Mouse (Mus musculus) midbrain, embryonic 14.5 days (tissue): ENCODE data around the gene Klhl12. TPM values are rescaled to one million over a fixed set of nuclear protein-coding genes. Genes with fewer than 3 reads are reported as not detected.

ENCODE experiments used
- polyA plus RNA-seq: library from polyadenylated mRNA; unstranded; fragments of >200 nt; fragmentation: Nextera tagmentation; extraction: Ambion mirVana; gene quantifications from 2 replicates; pipeline ENCODE4 v1.2.1, GENCODE M21; 2014

Gene Klhl12
- polyA plus RNA-seq, 1 experiment from 2014 or later, result 34.4 TPM

Other genes with a start within 250 kb of the Klhl12 start
- gene Adora1, start 220.1 kb upstream of the Klhl12 start, polyA plus RNA-seq, result 7.3 and 10.6 TPM in 2 replicates
- not detected in 2 replicates for gene Myog, start 165.5 kb upstream of the Klhl12 start, polyA plus RNA-seq
- 11.5 and 14.4 TPM in 2 replicates for gene Ppfia4, start 122.6 kb upstream of the Klhl12 start, polyA plus RNA-seq
- gene Tmem183a, start 93.6 kb upstream of the Klhl12 start, polyA plus RNA-seq, result 121 and 151 TPM in 2 replicates
- not detected in 2 replicates for gene 4933406M09Rik, start 69.6 kb upstream of the Klhl12 start, polyA plus RNA-seq
- gene Cyb5r1, start 50.0 kb upstream of the Klhl12 start, polyA plus RNA-seq, result 9.0 and 9.2 TPM in 2 replicates
- gene Adipor1, start 40.2 kb upstream of the Klhl12 start, polyA plus RNA-seq, result 70.5 and 73.5 TPM in 2 replicates
- gene Rabif, start 39.1 kb downstream of the Klhl12 start, polyA plus RNA-seq, result 69.4 and 75.3 TPM in 2 replicates
- gene Mgat4e, start 94.2 kb downstream of the Klhl12 start, polyA plus RNA-seq, result not detected in 2 replicates
- 79.7 and 111 TPM in 2 replicates for gene Kdm5b, start 104.6 kb downstream of the Klhl12 start, polyA plus RNA-seq
- gene Syt2, start 191.1 kb downstream of the Klhl12 start, polyA plus RNA-seq, result 1.3 and 2.1 TPM in 2 replicates